Mouse (Mus musculus): Measurements from ENCODE around the gene Adamts18.

GRCm38 (mm10) chr8:113755866-113756265 is 92.7 kb downstream of the Adamts18 start:
- TF ChIP-seq POLR2A (IDR thresholded peaks at IDR 0.05; ENCODE audit: borderline replicate concordance, extremely low read depth, insufficient read depth, insufficient read length, poor library complexity, severe bottlenecking) (no peak), CTCF (IDR thresholded peaks at IDR 0.05; ENCODE audit: borderline replicate concordance, extremely low read depth, insufficient read depth, insufficient read length) (no peak)
